Mouse (Mus musculus) MEL (cell line): ENCODE measurements at regions not wholly inside any gene's neighbourhood (a gene's known extent, or its start where the extent isn't known, plus 50 kb on each side); places are given as distances from the start of the nearest gene placed in this dataset.

ENCODE experiments used
- GATA1 ChIP-seq: IDR thresholded peaks from 2 replicates; pipeline ENCODE4 v1.6.1; 2011; ENCODE audit warnings: low read depth, low read length, improper control_type of control experiment
- MAX ChIP-seq: IDR thresholded peaks from 2 replicates; pipeline ENCODE4 v1.6.1; 2011; ENCODE audit warnings: low read length, improper control_type of control experiment
- POLR2A ChIP-seq, 2 experiments: IDR thresholded peaks; 2 replicates each; pipeline ENCODE4 v1.6.1; 2011 to 2012; ENCODE audit warnings: low read length in 2 of 2, mild to moderate bottlenecking in 2 of 2, control low read depth in 1 of 2, improper control_type of control experiment in 1 of 2, low read depth in 1 of 2, moderate library complexity in 1 of 2; ENCODE audit not compliant: control insufficient read depth in 1 of 2, insufficient read depth in 1 of 2, poor library complexity in 1 of 2

- TF ChIP-seq GATA1 (no peak), MAX (no peak), POLR2A (IDR thresholded peaks at IDR 0.05; ENCODE audit: control insufficient read depth in 1 of 2, insufficient read depth in 1 of 2, low read depth in 1 of 2, low read length in 2 of 2, poor library complexity in 1 of 2) (no peak)
Observed at GRCm38 (mm10) chr2:34031421-34031820, 143.7 kb upstream of the Mvb12b start.
